Mouse (Mus musculus) kidney, postnatal 0 days (tissue): ENCODE measurements around the gene Siglech. TPM values are rescaled to one million over a fixed set of nuclear protein-coding genes. Genes with fewer than 3 reads are reported as not detected.

Source experiments
- ATAC-seq: fragments of 200-750 bp; cut with Nextera tagmentation; replicated peaks from 2 replicates; pipeline ENCODE4 v1.8.0; 2017; ENCODE audit warnings: low read depth, moderate number of reproducible peaks, moderate TSS enrichment, moderate library complexity; ENCODE audit not compliant: low FRiP score
- DNase-seq: peaks from one replicate; pipeline ENCODE4 v3.0.0-alpha.2; 2016; ENCODE audit warnings: low spot score
- H3K27ac ChIP-seq: fragments of 300-500 bp; sonication (generic); 2 replicates; pipeline ENCODE4 v1.5.1; 2014; ENCODE audit warnings: mild to moderate bottlenecking
- H3K27me3 ChIP-seq: fragments of 300-500 bp; sonication (generic); 2 replicates; pipeline ENCODE4 v1.6.1; 2014; ENCODE audit warnings: low read length, mixed read lengths; ENCODE audit not compliant: insufficient read depth
- H3K36me3 ChIP-seq: fragments of 300-500 bp; sonication (generic); 2 replicates; pipeline ENCODE4 v1.6.1; 2014; ENCODE audit warnings: low read length, mixed read lengths; ENCODE audit not compliant: insufficient read depth
- H3K4me1 ChIP-seq: fragments of 300-500 bp; sonication (generic); replicated peaks from 2 replicates; pipeline ENCODE4 v1.6.1; 2014; ENCODE audit warnings: antibody characterized with exemption, low read length, mixed read lengths; ENCODE audit not compliant: insufficient read depth
- H3K4me2 ChIP-seq: fragments of 300-500 bp; sonication (generic); 2 replicates; pipeline ENCODE4 v1.6.1; 2014; ENCODE audit warnings: mild to moderate bottlenecking, low read length, moderate library complexity, mixed read lengths
- H3K4me3 ChIP-seq: fragments of 300-500 bp; sonication (generic); replicated peaks from 2 replicates; pipeline ENCODE4 v1.5.1; 2014; ENCODE audit warnings: low read depth, low read length
- H3K9ac ChIP-seq: fragments of 300-500 bp; sonication (generic); 2 replicates; pipeline ENCODE4 v1.6.1; 2014; ENCODE audit warnings: low read depth, low read length
- H3K9me3 ChIP-seq: fragments of 300-500 bp; sonication (generic); replicated peaks from 2 replicates; pipeline ENCODE4 v1.6.1; 2016; ENCODE audit warnings: low read length, inconsistent platforms, mixed read lengths
- CTCF ChIP-seq: IDR thresholded peaks from 2 replicates; pipeline ENCODE4 v1.5.1; 2016; ENCODE audit warnings: antibody characterized with exemption, low read depth, mild to moderate bottlenecking, moderate library complexity
- WGBS: fragments of 180-500 bp; shearing (Covaris S2); extraction: QIAGEN DNeasy Blood & Tissue Kit; methylation state at CpG from one replicate; pipeline ENCODE4 v1.1.7; 2014; 5-methylcytosine and 5-hydroxymethylcytosine counted together
- polyA plus RNA-seq: library from polyadenylated mRNA; unstranded; fragments of >200 nt; fragmentation: Nextera tagmentation; extraction: Ambion mirVana; gene quantifications from 2 replicates; pipeline ENCODE4 v1.2.1, GENCODE M21; 2015

Gene Siglech
- polyA plus RNA-seq, result 0.10 and 0.20 TPM in 2 replicates

DNA sequence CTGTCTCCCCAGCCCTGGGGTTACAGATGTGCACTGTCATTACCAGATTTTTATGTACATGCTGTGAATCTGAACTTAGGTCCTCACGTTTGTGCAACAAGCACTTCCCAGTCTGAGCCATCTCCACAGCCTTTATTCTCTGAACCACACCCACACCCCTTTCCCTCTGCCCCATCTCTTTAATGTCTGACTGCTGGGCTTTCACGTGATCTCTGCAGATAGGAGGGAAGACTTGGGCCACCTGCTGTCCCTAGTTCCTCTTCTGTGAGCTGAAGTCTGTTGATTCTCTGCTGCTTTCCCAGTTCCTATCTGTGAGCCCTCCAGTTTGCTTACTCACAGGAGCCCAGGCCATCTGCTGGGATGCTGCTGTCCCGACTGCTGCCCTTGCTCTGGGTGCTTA, at the start of gene Siglech:
Gene Siglech, plus strand, starts transcription at position 253 of the 400 bp plus-strand sequence.
- ATAC-seq, result no peak
- no peak within 1 kb of the TSS for H3K9ac ChIP-seq
- no peaks in the 10 kb centered on the region for H3K4me1 ChIP-seq
- no peaks in the 10 kb centered on the region for H3K36me3 ChIP-seq
- no peaks in the 10 kb centered on the region for H3K27me3 ChIP-seq
- H3K4me2 ChIP-seq, result no peak within 1 kb of the TSS
- no peak for TF ChIP-seq CTCF
- 32% methylated on average over 3 of the region's 3 CpGs for WGBS
- H3K4me3 ChIP-seq, result no peak within 1 kb of the TSS
- H3K27ac ChIP-seq, result no peak within 1 kb of the TSS
- DNase-seq, result no peak
- H3K9me3 ChIP-seq, result no peaks in the 10 kb centered on the region

GRCm38 (mm10) chr7:55722673-55723072, 45.3 kb upstream of the Siglech start:
- Histone ChIP-seq H3K9me3 (no peaks in the 10 kb centered on the region), H3K9ac (no peak overlapping the region), H3K27me3 (no peaks in the 10 kb centered on the region), H3K4me1 (no peaks in the 10 kb centered on the region), H3K36me3 (no peaks in the 10 kb centered on the region), H3K4me2 (no peak overlapping the region), H3K27ac (no peak overlapping the region), H3K4me3 (no peak overlapping the region)
- DNase-seq (peak; percentile 45), ATAC-seq (no peak; the same call in 1 of the 2 replicates)
- TF ChIP-seq CTCF, result no peak
- WGBS, result 11% methylated on average over 7 of the region's 7 CpGs

DNA sequence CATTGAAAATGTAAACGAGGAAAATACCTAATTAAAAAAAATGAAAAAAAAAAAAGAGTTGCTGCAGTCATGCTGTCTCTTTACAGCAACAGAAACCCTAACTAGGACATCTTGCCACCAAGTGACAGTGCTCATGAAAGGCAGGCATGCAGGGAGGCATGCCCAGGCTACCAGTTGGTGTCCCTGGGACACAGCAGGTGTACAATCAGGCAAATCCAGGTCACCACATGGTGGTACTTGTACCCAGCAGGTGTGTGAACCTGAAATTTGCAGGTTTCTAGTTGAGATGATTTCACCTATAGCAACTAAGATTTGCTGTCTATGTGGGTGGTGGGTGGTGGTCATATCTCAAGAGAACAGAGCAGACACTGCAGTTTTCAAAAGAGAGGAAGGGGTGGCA, 39.1 kb upstream of the Siglech start:
- Histone ChIP-seq H3K4me2 (no peak overlapping the region), H3K9me3 (no peaks in the 10 kb centered on the region), H3K9ac (no peak overlapping the region), H3K27me3 (no peaks in the 10 kb centered on the region), H3K36me3 (no peaks in the 10 kb centered on the region), H3K4me1 (no peaks in the 10 kb centered on the region), H3K4me3 (no peak overlapping the region), H3K27ac (no peak overlapping the region)
- DNase-seq (no peak), ATAC-seq (no peak)
- no peak for TF ChIP-seq CTCF
- WGBS, result 83% methylated on average over 1 of the region's 1 CpGs

GRCm38 (mm10) chr7:55734483-55734882, 33.5 kb upstream of the Siglech start:
- DNase-seq (no peak), ATAC-seq (no peak)
- no peaks in the 10 kb centered on the region for H3K4me1 ChIP-seq
- H3K4me2 ChIP-seq, result no peak overlapping the region
- no peaks in the 10 kb centered on the region for H3K9me3 ChIP-seq
- TF ChIP-seq CTCF, result peak; percentile 21; the same call in 1 of the 2 replicates
- no peak overlapping the region for H3K4me3 ChIP-seq
- H3K27me3 ChIP-seq, result no peaks in the 10 kb centered on the region
- no peaks in the 10 kb centered on the region for H3K36me3 ChIP-seq
- WGBS, result 96% methylated on average over 2 of the region's 2 CpGs
- no peak overlapping the region for H3K9ac ChIP-seq
- H3K27ac ChIP-seq, result no peak overlapping the region

GRCm38 (mm10) chr7:55737125-55737912, 30.7 kb upstream of the Siglech start:
- Histone ChIP-seq H3K4me2 (no peak overlapping the region), H3K4me1 (no peaks in the 10 kb centered on the region), H3K27me3 (no peaks in the 10 kb centered on the region), H3K9me3 (no peaks in the 10 kb centered on the region), H3K4me3 (no peak overlapping the region), H3K9ac (no peak overlapping the region), H3K36me3 (no peaks in the 10 kb centered on the region), H3K27ac (no peak overlapping the region)
- WGBS, result 49% methylated on average over 4 of the region's 4 CpGs
- peak; percentile 21 for DNase-seq
- ATAC-seq, result peak; percentile 46
- TF ChIP-seq CTCF, result peak; percentile 71

GRCm38 (mm10) chr7:55743614-55744267, 24.2 kb upstream of the Siglech start:
- ATAC-seq (no peak), DNase-seq (no peak)
- Histone ChIP-seq H3K4me1 (no peaks in the 10 kb centered on the region), H3K9ac (no peak overlapping the region), H3K4me3 (no peak overlapping the region), H3K27ac (no peak overlapping the region), H3K9me3 (no peaks in the 10 kb centered on the region), H3K27me3 (no peaks in the 10 kb centered on the region), H3K36me3 (no peaks in the 10 kb centered on the region), H3K4me2 (no peak overlapping the region)
- TF ChIP-seq CTCF, result no peak
- WGBS, result 94% methylated on average over 3 of the region's 3 CpGs
